Mouse (Mus musculus): ENCODE results near the gene Zfp790. TPM values are rescaled to one million over a fixed set of nuclear protein-coding genes. Genes with fewer than 3 reads are reported as not detected.

Gene Zfp790
- 7.8 and 13.8 TPM in 2 replicates for total RNA-seq (2017)

DNA sequence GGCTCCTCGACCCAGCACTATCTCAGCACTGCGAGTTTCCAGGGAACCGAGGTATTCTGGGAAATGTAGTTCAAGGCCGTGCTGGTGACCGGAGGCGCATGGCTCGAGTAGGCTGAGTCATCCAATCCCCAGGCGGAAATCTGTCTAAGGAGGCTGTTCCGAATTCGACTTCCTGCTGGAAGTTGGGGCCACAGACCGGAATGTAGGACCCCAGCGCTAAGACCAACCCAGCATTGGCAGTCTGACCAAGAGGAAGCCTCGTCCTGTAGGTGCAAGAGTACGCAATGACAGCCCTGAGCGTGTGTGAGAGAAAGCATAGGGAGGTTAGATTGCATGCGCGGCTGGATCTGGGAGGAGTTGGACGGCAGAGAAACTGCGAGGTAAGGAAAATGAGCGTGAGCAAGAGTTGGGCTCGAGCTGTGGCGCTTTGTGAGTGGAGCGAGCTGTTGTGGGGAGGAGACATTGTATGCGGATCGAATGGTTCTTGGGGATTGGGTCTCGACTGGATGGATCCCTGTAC is at the start of gene Zfp790:
Zfp790 (plus strand) TSS at position 205 of the 520 bp plus-strand sequence.
- ATAC-seq (replicated peaks; ENCODE audit: low read depth, poor library complexity, severe bottlenecking): peak; percentile 88

DNA sequence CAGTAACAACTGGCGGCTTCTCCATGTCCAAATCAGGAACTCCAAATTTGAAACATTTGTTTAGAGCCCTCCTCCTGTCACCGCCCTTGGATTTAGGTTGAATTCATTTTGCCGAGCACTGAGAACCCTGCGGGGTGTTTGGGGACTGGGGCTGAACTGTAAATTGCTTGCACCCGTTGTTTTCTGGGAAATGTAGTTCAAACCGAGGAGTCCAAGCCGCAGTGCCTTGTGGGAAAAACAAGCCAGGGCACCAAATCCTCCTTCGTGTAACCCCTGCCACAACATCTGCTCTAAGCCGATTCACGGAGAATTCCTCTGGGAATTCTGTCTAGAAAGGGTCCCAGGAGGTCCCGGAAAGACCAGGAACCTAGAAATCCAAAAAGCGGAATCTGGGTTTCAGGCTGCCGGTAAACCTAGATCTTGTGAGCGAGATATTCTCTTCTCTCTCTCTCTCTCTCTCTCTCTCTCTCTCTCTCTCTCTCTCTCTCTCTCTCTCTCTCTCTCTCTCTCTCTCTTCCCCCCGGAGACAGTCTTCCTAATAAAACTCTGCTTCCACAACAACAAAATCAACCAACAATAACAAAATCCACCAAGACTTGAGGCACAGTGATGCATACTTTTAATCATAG is 48.7 kb upstream of the Zfp790 start:
- ATAC-seq (replicated peaks; ENCODE audit: low read depth, poor library complexity, severe bottlenecking): peak; percentile 71

DNA sequence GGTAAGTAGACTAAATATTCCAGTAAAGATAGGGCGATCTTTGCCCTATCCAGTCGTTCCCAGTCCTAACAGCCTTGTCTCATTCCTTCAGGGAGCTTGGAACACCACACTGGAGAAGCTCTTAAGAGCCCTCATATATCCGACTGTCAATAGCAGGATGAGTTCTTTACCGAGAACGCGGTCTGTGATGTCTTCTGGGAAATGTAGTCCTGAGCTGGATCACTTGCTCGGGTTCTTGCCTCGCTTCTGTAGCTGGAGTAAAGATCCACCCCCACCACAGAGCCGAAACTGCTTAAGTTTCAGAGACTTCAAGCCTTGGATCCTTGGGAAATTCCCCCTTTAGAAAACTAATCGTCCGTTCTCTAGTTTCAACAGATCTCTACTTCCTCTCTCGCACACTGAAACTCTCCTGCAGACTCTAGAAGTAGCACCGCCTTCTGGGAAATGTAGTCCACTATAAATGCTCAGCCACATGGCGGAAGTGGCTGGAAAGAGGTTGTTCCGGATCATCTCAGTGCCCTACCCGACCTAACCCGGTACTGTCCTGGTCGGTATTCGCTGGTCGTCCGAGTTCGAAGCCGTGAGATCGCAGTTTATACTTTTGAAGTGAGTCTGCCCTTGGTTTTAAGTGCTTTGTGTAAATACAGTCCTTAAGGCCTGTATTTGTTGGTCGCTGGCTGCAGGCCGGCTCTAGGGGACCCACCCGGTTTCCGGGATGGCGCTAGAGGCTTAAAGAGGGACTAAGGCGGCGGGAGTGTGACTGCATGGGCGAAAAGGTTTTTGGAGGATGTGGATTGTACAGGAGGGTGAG is 47.6 kb upstream of the Zfp790 start, which contains the start of gene Zfp84:
Zfp84 (plus strand) TSS at position 463 of the 811 bp plus-strand sequence.
- peak; percentile 94 for ATAC-seq (replicated peaks; ENCODE audit: low read depth, poor library complexity, severe bottlenecking)

DNA sequence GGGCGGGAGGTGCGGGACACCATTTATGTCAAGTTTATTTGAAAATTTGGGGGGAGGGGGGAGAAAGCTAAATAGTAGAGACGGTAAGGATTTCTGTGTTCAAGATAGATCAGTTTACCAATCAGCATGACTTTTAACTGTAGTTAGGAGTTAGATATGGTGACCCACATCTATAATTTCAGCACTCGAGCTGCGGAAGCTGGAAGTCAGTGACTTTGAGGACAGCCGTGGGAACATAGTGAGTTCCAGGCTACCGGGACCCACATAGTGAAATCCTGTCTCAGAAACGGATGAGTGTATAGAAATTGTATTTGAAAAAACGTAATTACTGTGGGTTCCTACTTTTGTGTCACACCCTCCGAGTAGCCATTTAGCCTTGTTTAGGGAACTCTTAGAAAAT is 46.9 kb upstream of the Zfp790 start:
- ATAC-seq (replicated peaks; ENCODE audit: low read depth, poor library complexity, severe bottlenecking): no peak

DNA sequence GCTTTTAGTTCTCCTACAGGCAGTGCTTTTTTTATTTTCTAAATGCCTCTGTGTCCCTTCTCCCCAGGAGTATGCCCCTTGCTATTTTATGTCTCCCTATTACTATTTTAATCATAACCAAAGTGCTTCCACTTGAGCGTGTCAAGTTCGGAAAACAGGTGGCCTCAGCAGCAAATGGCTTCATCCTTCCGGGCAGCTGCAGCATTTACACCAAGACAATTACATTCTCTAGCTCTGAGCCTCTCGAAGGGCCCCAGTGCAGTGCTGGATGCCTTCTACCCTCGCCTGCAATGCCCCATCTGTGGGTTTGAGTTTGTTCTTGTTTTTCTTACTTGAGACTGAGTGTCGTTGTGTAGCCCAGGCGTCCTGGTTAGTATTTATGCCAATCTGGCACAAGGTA is 42.4 kb upstream of the Zfp790 start:
- ATAC-seq (replicated peaks; ENCODE audit: low read depth, poor library complexity, severe bottlenecking): no peak

DNA sequence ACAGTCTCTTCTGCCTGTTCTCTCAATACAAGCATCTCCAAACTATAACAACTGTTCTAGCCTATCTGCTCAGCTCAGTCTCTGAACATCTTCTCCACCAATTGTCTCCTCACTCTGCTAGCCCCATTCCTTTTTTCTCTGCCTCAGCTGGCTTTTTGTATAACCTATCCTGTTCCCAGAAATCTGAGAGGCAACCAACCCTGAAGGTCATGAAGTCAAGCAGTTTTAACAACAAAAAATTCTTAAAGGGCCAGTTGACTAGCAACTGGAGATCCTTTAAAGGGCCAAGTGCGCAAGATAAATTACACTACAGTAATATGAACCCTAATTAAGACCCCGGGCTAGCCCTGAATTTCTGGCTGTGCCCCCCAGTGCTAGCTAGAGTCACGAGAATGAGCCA is 41.5 kb upstream of the Zfp790 start:
- no peak for ATAC-seq (replicated peaks; ENCODE audit: low read depth, poor library complexity, severe bottlenecking)

DNA sequence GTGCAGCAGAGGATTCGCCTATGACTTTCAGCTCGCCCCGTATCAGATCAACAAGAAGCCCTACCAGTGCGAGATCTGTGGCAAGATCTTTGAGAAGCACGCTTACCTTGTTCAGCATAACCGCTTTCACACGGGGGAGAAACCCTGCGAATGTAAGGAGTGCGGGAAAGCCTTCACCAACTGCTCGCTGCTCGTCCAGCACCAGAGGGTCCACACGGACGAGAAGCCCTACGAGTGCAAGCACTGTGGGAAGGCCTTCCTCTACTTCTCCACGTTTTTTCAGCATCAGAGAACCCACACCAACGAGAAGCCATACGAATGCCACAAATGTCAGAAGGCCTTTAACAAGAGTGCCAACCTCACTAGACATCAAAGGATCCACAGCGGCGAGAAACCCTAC is 39.3 kb upstream of the Zfp790 start:
- ATAC-seq (replicated peaks; ENCODE audit: low read depth, poor library complexity, severe bottlenecking): no peak

DNA sequence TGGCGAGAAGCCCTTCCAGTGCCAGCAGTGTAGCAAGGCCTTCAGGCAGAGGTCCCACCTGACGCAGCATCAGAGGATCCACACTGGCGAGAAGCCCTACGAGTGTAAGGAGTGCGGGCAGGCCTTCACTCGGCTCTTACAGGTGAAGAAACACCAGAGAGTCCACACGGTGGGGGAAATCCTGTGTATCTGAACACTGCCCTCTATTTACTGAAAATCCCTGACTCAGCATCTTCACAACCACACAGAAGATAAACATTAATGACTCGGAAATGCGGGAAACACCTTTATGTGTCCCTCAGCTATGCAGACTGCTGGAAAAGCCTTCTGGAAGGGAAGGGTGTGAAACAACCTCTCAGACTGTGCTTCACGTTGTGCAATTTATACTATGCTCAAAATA is 38.5 kb upstream of the Zfp790 start:
- no peak for ATAC-seq (replicated peaks; ENCODE audit: low read depth, poor library complexity, severe bottlenecking)

DNA sequence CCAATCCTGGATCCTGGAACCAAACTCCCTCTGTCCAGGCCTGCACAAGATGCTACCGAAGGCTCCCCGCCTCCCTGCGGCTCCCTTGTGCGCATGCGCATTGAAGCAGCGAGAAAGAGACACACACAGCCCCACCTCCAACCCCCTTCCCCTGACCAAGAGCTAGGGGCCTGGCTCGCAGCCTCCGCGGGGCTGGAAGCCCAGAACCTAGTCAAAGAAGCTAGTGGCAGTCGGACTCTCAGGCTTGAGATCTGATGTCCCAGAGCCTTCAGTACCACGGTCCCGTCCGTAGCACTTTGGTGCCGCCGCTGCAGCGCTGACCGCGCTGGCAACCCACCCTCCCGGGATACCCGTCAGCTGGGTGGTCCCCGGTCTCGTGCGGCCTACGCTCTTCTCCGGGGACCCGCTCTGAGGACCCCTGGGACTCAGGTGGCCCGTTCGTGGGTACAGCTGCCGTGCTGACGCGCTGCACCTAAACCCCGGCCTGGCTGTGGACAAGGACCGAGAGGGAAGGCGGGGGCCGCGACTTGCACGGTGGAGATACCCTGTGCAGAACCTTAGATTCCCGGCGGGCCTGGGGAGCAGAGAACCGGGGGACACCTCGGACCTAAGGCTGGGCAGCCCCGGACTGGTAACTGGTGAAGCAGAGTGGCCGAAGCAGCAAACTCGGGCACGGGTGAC is 31.9 kb upstream of the Zfp790 start, which contains the start of gene Zfp30:
Zfp30 (plus strand) TSS at position 128 of the 681 bp plus-strand sequence.
- peak; percentile 96 for ATAC-seq (replicated peaks; ENCODE audit: low read depth, poor library complexity, severe bottlenecking)

DNA sequence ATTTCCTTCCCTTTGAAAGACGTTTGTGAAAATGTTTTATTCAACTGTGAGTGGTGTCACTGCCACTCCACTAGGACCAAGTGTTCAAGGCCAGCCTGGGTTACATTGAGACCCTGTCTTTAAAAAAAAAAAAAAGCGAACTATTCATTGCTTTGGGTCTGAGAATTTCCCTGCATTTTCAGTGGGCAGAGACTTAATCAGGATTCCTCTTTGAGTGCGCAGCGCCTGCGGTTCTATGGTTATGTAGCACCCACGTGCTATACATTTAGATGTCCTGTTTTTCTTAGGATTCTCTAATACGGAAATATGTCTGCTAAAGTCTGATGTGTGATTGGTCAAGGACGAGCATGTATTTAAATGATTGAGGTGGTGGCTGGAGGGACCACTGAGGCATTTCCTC is 30.9 kb upstream of the Zfp790 start:
- no peak for ATAC-seq (replicated peaks; ENCODE audit: low read depth, poor library complexity, severe bottlenecking)

DNA sequence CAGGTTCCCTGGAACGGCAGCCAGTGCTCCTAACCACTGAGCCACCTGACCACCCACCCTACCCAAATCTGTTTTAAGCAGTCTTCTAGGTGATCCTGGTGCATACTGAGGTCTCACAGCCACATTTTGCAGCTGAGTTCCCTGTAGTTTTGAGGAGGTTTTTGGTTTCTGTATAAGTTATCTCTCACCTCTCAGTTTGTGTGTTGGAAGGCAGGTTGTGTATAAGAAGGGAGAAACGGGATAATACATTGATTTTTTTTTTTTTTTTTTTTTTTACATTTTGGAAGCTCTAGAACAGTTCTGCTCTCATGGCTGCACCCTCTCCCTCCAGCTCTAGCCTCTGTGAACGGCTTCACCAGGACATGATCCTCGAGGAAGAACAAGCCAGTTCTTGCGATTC is 30.0 kb upstream of the Zfp790 start:
- no peak for ATAC-seq (replicated peaks; ENCODE audit: low read depth, poor library complexity, severe bottlenecking)

DNA sequence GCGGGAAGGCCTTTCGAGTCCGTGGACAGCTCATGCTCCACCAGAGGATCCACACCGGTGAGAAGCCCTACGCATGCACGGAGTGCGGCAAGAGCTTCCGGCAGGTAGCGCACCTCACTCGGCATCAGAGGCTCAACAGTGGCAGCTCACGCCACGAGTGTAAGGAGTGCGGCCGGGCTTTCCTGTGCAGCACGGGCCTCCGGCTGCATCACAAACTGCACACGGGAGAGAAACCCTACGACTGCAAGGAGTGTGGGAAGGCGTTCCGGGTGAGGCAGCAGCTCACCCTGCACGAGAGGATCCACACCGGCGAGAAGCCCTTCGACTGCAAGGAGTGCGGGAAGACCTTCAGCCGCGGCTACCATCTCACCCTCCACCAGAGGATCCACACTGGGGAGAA is 23.0 kb upstream of the Zfp790 start:
- no peak for ATAC-seq (replicated peaks; ENCODE audit: low read depth, poor library complexity, severe bottlenecking)

DNA sequence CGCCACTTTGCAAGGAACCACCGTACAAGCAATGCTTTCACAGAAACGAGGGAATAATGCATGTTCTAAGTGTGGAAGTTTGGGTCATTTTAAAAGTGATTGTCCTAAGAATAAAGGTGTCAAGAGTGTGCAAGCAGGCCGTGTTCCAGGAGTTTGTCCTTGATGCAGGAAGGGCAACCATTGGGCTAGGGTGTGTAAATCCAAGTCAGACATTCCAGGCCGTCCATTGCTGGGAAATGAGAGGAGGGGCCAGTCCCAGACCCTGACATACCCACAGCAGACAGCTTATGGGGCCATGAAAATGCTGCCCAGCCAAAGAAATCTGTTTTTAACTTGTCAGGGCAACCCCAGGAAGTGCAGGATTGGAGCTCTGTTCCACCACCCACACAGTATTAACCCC is 8.9 kb upstream of the Zfp790 start:
- no peak for ATAC-seq (replicated peaks; ENCODE audit: low read depth, poor library complexity, severe bottlenecking)

DNA sequence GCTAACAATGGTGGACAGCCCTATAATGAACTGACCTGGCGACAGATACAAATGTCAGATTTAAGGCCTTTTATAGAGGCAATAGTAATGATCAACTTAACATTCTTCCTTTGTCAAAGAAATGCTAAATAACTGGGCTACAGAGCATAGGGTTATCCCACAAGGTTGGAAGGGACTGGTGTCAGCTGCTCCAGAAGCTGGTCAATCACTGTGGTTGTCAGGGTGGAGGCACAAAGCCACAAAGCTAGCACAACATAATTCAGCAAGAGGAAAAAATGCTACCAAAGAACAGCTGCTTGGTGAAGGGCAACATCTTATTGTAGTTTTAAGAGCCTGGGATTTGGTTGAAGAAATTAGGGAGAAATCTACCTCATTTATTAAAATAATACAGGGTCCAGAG is 3.7 kb upstream of the Zfp790 start:
- no peak for ATAC-seq (replicated peaks; ENCODE audit: low read depth, poor library complexity, severe bottlenecking)

DNA sequence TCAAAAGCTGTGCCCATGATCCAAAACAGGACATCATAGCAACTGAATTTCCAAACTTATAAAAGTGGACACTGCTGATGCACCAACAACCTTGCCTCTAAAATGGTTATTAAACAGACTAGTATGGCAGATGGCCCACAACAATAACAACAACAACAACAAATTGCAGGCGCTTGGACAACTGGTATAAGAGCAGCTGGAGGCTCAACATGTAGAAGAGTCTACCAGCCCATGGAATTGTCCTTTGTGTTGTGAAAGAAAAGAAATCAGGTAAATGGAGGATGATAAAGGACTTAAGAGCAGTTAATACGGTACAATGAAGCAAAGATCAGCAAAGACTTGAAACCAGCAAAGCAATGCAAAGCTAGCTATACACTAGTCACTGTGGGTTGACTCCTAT is 1.5 kb upstream of the Zfp790 start:
- ATAC-seq (replicated peaks; ENCODE audit: low read depth, poor library complexity, severe bottlenecking): no peak

DNA sequence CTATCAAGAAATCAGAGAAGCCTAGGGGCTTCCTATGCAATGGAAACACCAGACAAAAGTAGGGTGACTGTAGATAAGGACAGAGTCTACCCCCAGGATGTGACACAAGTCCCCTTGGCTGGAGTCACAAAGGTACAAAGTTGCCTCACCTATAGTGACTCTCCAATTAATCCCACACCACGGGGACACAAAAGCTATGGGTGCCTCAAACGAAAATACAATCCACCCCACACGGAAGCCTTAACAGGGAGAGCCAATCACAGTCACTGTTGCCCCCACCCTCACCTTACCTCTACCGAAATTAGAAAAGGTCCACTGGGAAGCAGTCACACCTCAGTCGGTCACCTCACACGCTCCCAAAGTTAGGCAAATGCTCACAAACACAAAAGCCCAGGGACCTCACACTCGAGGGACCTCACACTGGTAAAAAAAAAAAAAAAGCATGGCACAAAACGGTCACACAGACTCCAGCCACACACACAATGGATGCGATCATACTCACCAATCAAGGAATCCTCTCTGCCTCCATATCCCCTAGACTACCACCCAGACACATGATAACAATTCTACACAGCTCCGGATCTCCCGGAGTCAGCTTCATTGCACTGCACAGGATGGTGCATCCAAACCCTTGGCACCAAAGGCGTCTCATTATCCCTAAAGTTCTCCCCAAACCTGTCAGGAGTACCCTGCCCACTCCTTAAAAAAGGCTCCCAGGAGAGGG is 691 bp upstream of the Zfp790 start:
- peak; percentile 4; the same call in 1 of the 2 replicates for ATAC-seq (replicated peaks; ENCODE audit: low read depth, poor library complexity, severe bottlenecking)

DNA sequence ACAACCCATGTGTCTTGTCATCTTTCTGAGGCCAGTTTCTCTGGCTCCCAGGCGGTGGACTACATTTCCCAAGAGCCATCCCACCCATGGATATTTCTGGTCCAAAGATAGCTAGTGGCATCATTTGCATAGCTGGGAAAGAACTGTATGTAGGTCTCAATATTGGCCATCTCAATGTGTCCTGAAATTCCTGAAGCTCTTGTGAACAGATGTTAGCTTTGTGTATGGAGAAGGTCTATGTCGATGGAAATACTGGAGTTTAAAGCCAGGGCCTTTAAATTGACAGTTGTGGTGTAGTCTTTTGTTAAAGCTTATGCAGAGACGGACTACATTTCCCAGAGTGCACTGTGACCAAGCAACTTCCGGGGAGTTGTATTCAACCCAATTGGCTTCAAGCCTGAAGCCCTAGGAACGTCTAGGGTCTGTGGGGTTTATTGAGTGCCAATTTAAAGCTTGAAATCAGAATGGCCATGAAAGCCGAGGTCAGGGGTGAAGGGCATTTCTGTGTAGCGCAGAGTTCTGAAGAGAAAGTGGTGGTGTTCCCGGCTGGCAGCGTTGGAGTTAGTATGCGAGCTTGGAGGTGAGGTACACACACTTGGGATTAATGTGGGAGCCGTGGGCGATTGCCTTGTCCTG is 2.8 kb downstream of the Zfp790 start:
- ATAC-seq (replicated peaks; ENCODE audit: low read depth, poor library complexity, severe bottlenecking): peak; percentile 72

DNA sequence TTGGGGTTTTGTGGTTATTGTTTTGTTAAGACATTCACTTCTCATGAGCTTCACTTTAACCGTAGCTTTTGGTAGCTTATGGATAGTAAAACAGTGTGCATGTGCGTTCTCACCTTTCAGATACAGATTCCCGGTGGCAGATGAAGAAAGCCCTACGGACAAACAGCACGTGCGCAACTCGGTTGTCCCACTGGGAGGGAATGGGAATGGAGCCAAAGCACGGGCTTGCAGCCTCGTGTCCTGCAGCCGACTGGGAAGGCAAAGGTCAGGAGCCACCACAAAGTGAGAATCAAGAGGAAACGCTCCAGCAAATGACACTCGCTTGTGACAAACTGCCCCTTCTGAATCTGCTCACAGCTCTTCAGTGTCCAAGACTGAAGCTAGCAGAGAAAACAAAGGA is 12.1 kb downstream of the Zfp790 start:
- ATAC-seq (replicated peaks; ENCODE audit: low read depth, poor library complexity, severe bottlenecking): no peak

DNA sequence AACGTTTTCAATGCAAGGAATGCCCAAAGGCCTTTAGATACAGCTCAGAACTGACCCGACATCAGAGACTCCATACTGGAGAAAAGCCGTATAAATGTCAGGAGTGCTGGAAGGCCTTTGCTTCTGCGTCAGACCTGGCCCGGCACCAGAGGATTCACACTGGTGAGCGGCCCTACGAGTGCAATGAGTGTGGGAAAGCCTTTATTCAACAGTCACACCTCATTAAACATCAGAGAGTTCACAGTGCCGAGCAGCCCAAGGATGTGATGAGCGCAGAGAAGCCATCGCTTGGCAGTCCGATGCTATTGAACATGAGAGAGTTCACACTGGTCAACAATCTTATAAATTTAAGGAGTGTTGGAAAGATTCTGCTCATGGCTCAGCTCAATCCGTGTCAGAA is 13.9 kb downstream of the Zfp790 start:
- no peak for ATAC-seq (replicated peaks; ENCODE audit: low read depth, poor library complexity, severe bottlenecking)

DNA sequence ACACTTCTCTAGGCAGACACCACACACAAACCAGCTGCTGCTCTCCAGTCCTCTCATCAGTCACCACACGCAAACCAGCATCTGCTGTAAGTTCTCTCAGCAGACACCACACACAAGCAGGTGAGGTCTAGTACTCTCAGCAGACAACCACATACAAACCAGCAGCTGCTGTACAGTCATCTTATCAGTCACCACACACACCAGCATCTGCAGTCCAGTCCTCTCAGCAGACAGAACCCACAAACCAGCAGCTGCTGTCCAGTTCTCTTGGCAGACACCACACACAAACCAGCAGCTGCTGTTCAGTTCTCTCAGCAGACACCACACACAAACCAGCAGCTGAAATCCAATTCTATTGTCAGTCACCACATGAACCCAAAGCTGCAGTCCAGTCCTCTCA is 20.9 kb downstream of the Zfp790 start:
- ATAC-seq (replicated peaks; ENCODE audit: low read depth, poor library complexity, severe bottlenecking): no peak
